Mouse (Mus musculus) forebrain, embryonic 12.5 days (tissue): ENCODE measurements around the gene Olfr313. TPM values are rescaled to one million over a fixed set of nuclear protein-coding genes. Genes with fewer than 3 reads are reported as not detected.

Experiments
- ATAC-seq: fragments of 200-750 bp; cut with Nextera tagmentation; 2 replicates; pipeline ENCODE4 v1.8.0; 2017; ENCODE audit warnings: moderate TSS enrichment; ENCODE audit not compliant: low FRiP score
- H3K27ac ChIP-seq: fragments of 300-500 bp; sonication (generic); 2 replicates; pipeline ENCODE4 v1.5.1; 2016; ENCODE audit warnings: mild to moderate bottlenecking
- H3K27me3 ChIP-seq: fragments of 300-500 bp; sonication (generic); 2 replicates; pipeline ENCODE4 v1.6.1; 2016; ENCODE audit warnings: mild to moderate bottlenecking
- H3K36me3 ChIP-seq: fragments of 300-500 bp; sonication (generic); replicated peaks from 2 replicates; pipeline ENCODE4 v1.6.1; 2016; ENCODE audit warnings: mild to moderate bottlenecking
- H3K4me1 ChIP-seq: fragments of 300-500 bp; sonication (generic); 2 replicates; pipeline ENCODE4 v1.6.1; 2016
- H3K4me2 ChIP-seq: fragments of 300-500 bp; sonication (generic); 2 replicates; pipeline ENCODE4 v1.6.1; 2016; ENCODE audit warnings: mild to moderate bottlenecking, moderate library complexity
- H3K4me3 ChIP-seq: fragments of 300-500 bp; sonication (generic); replicated peaks from 2 replicates; pipeline ENCODE4 v1.5.1; 2016; ENCODE audit warnings: mild to moderate bottlenecking
- H3K9ac ChIP-seq: fragments of 300-500 bp; sonication (generic); 2 replicates; pipeline ENCODE4 v1.6.1; 2016; ENCODE audit warnings: mild to moderate bottlenecking
- H3K9me3 ChIP-seq: fragments of 300-500 bp; sonication (generic); 2 replicates; pipeline ENCODE4 v1.6.1; 2016
- WGBS: fragments of 180-500 bp; shearing (Covaris S2); methylation state at CpG from one replicate; pipeline ENCODE4 v1.1.7; 2016; 5-methylcytosine and 5-hydroxymethylcytosine counted together
- polyA plus RNA-seq: library from polyadenylated mRNA; unstranded; fragments of >200 nt; fragmentation: Nextera tagmentation; extraction: Ambion mirVana; gene quantifications from 2 replicates; pipeline ENCODE4 v1.2.1, GENCODE M21; 2016

The Olfr313 gene
- polyA plus RNA-seq, 1 experiment from 2014 or later, result not detected

DNA sequence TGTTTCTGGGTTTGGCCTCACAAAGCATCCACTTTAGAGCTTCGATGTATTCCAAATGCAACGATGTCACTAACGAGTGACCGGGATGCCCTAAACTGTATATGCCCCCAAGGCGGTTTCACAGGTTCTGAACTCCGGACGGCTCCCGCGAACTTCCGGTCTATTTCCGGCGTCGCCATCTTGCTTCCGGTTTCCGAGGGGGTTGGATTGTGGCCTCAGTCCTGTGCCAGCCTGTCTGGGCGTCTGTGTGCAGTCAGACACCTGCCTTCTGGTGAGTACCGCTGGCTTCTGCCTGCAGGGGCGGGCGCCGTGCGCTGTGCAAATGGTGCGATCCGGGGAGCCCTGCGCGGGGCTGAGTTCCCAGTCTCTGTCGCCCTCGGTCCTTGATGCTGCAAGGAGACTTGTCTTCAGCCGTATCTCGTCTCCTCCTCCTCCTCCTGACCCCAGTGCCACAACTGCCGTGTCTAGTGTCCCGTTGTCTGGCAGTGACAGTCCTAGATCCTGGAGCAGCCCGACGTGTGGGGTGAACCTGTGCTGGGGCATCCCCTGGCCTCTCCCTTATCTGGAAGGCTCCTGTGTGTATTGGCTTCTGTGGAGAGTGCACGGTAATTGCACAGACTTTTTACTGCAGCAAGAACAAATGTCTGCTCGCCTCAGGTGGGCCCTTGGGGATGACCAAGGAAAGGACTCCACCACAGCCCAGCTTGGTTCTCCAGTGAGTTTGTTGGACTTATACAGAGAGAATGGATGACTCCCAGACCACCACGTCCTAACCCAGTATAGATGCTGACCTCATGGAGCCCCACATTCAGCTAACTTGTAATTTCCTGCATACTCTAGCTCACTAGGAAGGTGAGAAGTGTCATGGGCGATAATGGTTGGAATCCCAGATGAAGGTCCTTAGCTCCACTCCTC lies 52.5 kb downstream of the Olfr313 start, which contains the start of gene 2810021J22Rik:
Gene 2810021J22Rik, plus strand, starts transcription at position 178 of the 915 bp plus-strand sequence.
- 4% methylated on average over 37 of the region's 37 CpGs for WGBS
- Histone ChIP-seq H3K4me3 (peak within 1 kb of the TSS; percentile 75), H3K27ac (peak within 1 kb of the TSS; percentile 86), H3K27me3 (no peaks in the 10 kb centered on the region), H3K4me2 (peak within 1 kb of the TSS; percentile 79), H3K9ac (peak within 1 kb of the TSS; percentile 69), H3K4me1 (peaks cover 13% of the 10 kb centered on the region), H3K9me3 (no peaks in the 10 kb centered on the region), H3K36me3 (peaks cover 16% of the 10 kb centered on the region)
- peak; percentile 92 for ATAC-seq

DNA sequence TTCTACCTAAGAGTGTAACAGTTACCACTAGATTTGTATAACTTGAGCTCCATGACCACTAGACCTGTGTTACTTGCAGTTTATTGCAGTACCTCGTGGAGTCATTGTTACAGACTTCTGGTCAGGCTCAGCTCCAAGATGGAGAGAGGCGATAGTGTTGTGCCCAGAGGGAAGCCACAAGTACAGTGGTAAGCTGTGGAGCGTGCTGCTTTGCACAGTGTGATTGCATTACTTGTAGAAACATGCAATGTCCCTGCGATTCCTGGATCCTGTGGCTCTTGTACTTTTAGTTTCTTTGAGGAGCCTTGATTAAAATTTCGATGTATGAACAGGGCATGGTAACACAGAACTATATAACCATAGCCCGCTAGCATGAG lies 53.1 kb downstream of the Olfr313 start:
- peak overlapping the region; percentile 69 for H3K9ac ChIP-seq
- peaks cover 16% of the 10 kb centered on the region for H3K36me3 ChIP-seq
- H3K27me3 ChIP-seq, result no peaks in the 10 kb centered on the region
- no peaks in the 10 kb centered on the region for H3K9me3 ChIP-seq
- peak overlapping the region; percentile 79 for H3K4me2 ChIP-seq
- H3K4me3 ChIP-seq, result peak overlapping the region; percentile 75
- H3K27ac ChIP-seq, result peak overlapping the region; percentile 86; the same call in 1 of the 2 replicates
- H3K4me1 ChIP-seq, result peaks cover 13% of the 10 kb centered on the region
- no peak for ATAC-seq
- WGBS, result 87% methylated on average over 6 of the region's 6 CpGs

Other genes starting within 250 kb of the Olfr313 start
- not detected in 2 replicates for gene Olfr224, start 244.4 kb upstream of the Olfr313 start, polyA plus RNA-seq
- not detected in 2 replicates for gene Olfr325, start 237.3 kb upstream of the Olfr313 start, polyA plus RNA-seq
- not detected in 2 replicates for gene Olfr324, start 219.9 kb upstream of the Olfr313 start, polyA plus RNA-seq
- not detected in 2 replicates for gene 2210407C18Rik, start 198.9 kb upstream of the Olfr313 start, polyA plus RNA-seq
- not detected in 2 replicates for gene Olfr323, start 184.5 kb upstream of the Olfr313 start, polyA plus RNA-seq
- gene Trim58, start 174.5 kb upstream of the Olfr313 start, polyA plus RNA-seq, result 0.36 and 0.49 TPM in 2 replicates
- not detected in 2 replicates for gene Olfr322, start 156.2 kb upstream of the Olfr313 start, polyA plus RNA-seq
- not detected in 2 replicates for gene Olfr320, start 133.9 kb upstream of the Olfr313 start, polyA plus RNA-seq
- 0.10 TPM in 1 of 2 replicates, not detected in the other for gene Olfr319, start 115.8 kb upstream of the Olfr313 start, polyA plus RNA-seq
- not detected in 2 replicates for gene Olfr318, start 91.0 kb upstream of the Olfr313 start, polyA plus RNA-seq
- 0.27 TPM in 1 of 2 replicates, not detected in the other for gene Olfr317, start 75.8 kb upstream of the Olfr313 start, polyA plus RNA-seq
- gene Olfr316, start 62.3 kb upstream of the Olfr313 start, polyA plus RNA-seq, result not detected in 2 replicates
- gene Olfr315, start 41.8 kb upstream of the Olfr313 start, polyA plus RNA-seq, result not detected in 2 replicates
- gene Olfr314, start 32.0 kb upstream of the Olfr313 start, polyA plus RNA-seq, result not detected in 2 replicates
- gene Fam183b, start 13.0 kb upstream of the Olfr313 start, polyA plus RNA-seq, result 2.1 and 2.3 TPM in 2 replicates
- gene Olfr312, start 14.2 kb downstream of the Olfr313 start, polyA plus RNA-seq, result 0.05 TPM in 1 of 2 replicates, not detected in the other
- gene Olfr311, start 24.3 kb downstream of the Olfr313 start, polyA plus RNA-seq, result not detected in 2 replicates
- 15.5 and 15.9 TPM in 2 replicates for gene Gm12258, start 32.2 kb downstream of the Olfr313 start, polyA plus RNA-seq
- 10.6 and 11.1 TPM in 2 replicates for gene 2810021J22Rik, start 52.2 kb downstream of the Olfr313 start, polyA plus RNA-seq
- 5.6 and 6.8 TPM in 2 replicates for gene Zfp39, start 89.2 kb downstream of the Olfr313 start, polyA plus RNA-seq
- gene Btnl10, start 102.9 kb downstream of the Olfr313 start, polyA plus RNA-seq, result 0.08 TPM in 1 of 2 replicates, not detected in the other
- 403 and 431 TPM in 2 replicates for gene Rnf187, start 123.9 kb downstream of the Olfr313 start, polyA plus RNA-seq
- 185 and 187 TPM in 2 replicates for gene Hist3h2ba, start 133.9 kb downstream of the Olfr313 start, polyA plus RNA-seq
- 91.9 and 92.9 TPM in 2 replicates for gene Hist3h2a, start 139.7 kb downstream of the Olfr313 start, polyA plus RNA-seq
- gene Trim17, start 139.7 kb downstream of the Olfr313 start, polyA plus RNA-seq, result 0.89 and 1.0 TPM in 2 replicates
- gene Trim11, start 163.1 kb downstream of the Olfr313 start, polyA plus RNA-seq, result 19.2 and 20.9 TPM in 2 replicates